Mouse (Mus musculus): ENCODE measurements around the gene Sipa1l2.

- TF ChIP-seq CTCF (conservative IDR thresholded peaks at IDR 0.05; ENCODE audit: low read length) (no peak), POU5F1 (IDR thresholded peaks at IDR 0.05; ENCODE audit: borderline replicate concordance, low read length) (no peak)
These were observed 60.4 kb downstream of the Sipa1l2 start for GRCm38 (mm10) chr8:125509175-125509574.
